Comparison of ENCODE assay signal across 8 mouse cellular contexts in genomic region chr17:25837533-25837932, GRCm38 (mm10). TPM values are rescaled to one million over a fixed set of nuclear protein-coding genes. Genes with fewer than 3 reads are reported as not detected.
DNase-seq lines count a peak whose midpoint lies in the region; ATAC-seq lines count a peak whose summit lies in the region.

No protein-coding gene starts in this region.

- H3K36me3 ChIP-seq in hindbrain, embryonic 13.5 days, result peaks cover 56% of the 10 kb centered on the region
- H3K36me3 ChIP-seq in midbrain, embryonic 13.5 days, result peaks cover 55% of the 10 kb centered on the region

- peak; percentile 44 to 53 for DNase-seq in cerebellum, postnatal 10 days
- no peak for DNase-seq in cerebellum, postnatal 25 days
- DNase-seq in Muller cell, postnatal 12 days (ENCODE audit: inconsistent ontology term), result peak; percentile 48
- DNase-seq in adrenal gland, adult 18-20 months (ENCODE audit: low spot score in 2 of 2), result no peak
- DNase-seq in kidney, postnatal 25 days, result no peak

- no peaks in the 10 kb centered on the region for H3K9me3 ChIP-seq in hindbrain, embryonic 13.5 days
- no peaks in the 10 kb centered on the region for H3K9me3 ChIP-seq in midbrain, embryonic 13.5 days

- peak overlapping the region; percentile 99 for H3K4me2 ChIP-seq in hindbrain, embryonic 13.5 days
- H3K4me2 ChIP-seq in midbrain, embryonic 13.5 days (replicated peaks), result peak overlapping the region; percentile 98

- WGBS in hindbrain, embryonic 13.5 days, result 12% methylated on average over 3 of the region's 3 CpGs
- WGBS in midbrain, embryonic 13.5 days, result 16% methylated on average over 3 of the region's 3 CpGs

- peaks cover 58% of the 10 kb centered on the region for H3K4me1 ChIP-seq in hindbrain, embryonic 13.5 days (replicated peaks)
- peaks cover 52% of the 10 kb centered on the region for H3K4me1 ChIP-seq in midbrain, embryonic 13.5 days (replicated peaks)

- H3K27me3 ChIP-seq in hindbrain, embryonic 13.5 days, result no peaks in the 10 kb centered on the region
- H3K27me3 ChIP-seq in midbrain, embryonic 13.5 days, result no peaks in the 10 kb centered on the region

- H3K9ac ChIP-seq in hindbrain, embryonic 13.5 days, result peak overlapping the region; percentile 91
- peak overlapping the region; percentile 78; the same call in 1 of the 2 replicates for H3K9ac ChIP-seq in midbrain, embryonic 13.5 days (replicated peaks)

- no peak for ATAC-seq in hindbrain, embryonic 13.5 days (ENCODE audit: low FRiP score)
- ATAC-seq in midbrain, embryonic 13.5 days, result no peak
- no peak for ATAC-seq in erythroblast, adult 5-6 weeks (replicated peaks; ENCODE audit: low FRiP score, poor library complexity, severe bottlenecking)

- peak overlapping the region; percentile 88 for H3K27ac ChIP-seq in hindbrain, embryonic 13.5 days
- peak overlapping the region; percentile 80 for H3K27ac ChIP-seq in midbrain, embryonic 13.5 days

- peak overlapping the region; percentile 49 for H3K4me3 ChIP-seq in hindbrain, embryonic 13.5 days
- H3K4me3 ChIP-seq in midbrain, embryonic 13.5 days (replicated peaks), result peak overlapping the region; percentile 44; the same call in 1 of the 2 replicates

RNA-seq across cellular contexts. Expression of gene Rhbdl1, which starts 0.4 kb away (rescaled TPM):
- polyA plus RNA-seq in hindbrain, embryonic 13.5 days (2015; fragmentation: Nextera tagmentation; extraction: Ambion mirVana), result 24.2 and 25.5 TPM in 2 replicates
- polyA plus RNA-seq in midbrain, embryonic 13.5 days (2015; fragmentation: Nextera tagmentation; extraction: Ambion mirVana), result 17.3 and 18.1 TPM in 2 replicates
- not detected in 2 replicates for total RNA-seq in erythroblast, adult 5-6 weeks (2015; ENCODE audit: low replicate concordance)
- 4.7 TPM in 1 of 2 replicates, not detected in the other for total RNA-seq in erythroblast, adult 5-6 weeks (2017; ENCODE audit: low replicate concordance)
- total RNA-seq in adrenal gland, adult 18-20 months (2021), result 10 to 100 TPM; 13.6 to 18.4 TPM

RNA-seq across cellular contexts. Expression of gene Gm20683, which starts 4.0 kb away (rescaled TPM):
- polyA plus RNA-seq in hindbrain, embryonic 13.5 days (2015; fragmentation: Nextera tagmentation; extraction: Ambion mirVana), result 8.1 and 8.5 TPM in 2 replicates
- polyA plus RNA-seq in midbrain, embryonic 13.5 days (2015; fragmentation: Nextera tagmentation; extraction: Ambion mirVana), result 7.5 and 8.0 TPM in 2 replicates
- total RNA-seq in erythroblast, adult 5-6 weeks (2015; ENCODE audit: low replicate concordance), result 0.84 TPM in 1 of 2 replicates, not detected in the other
- total RNA-seq in erythroblast, adult 5-6 weeks (2017; ENCODE audit: low replicate concordance), result 2.6 TPM in 1 of 2 replicates, not detected in the other
- total RNA-seq in adrenal gland, adult 18-20 months (2021), result 10 to 100 TPM in 1 of 2 experiments, 1 to 10 TPM in 1; 9.3 to 13.1 TPM

RNA-seq across cellular contexts. Expression of gene Stub1, which starts 4.3 kb away (rescaled TPM):
- 325 and 337 TPM in 2 replicates for polyA plus RNA-seq in hindbrain, embryonic 13.5 days (2015; fragmentation: Nextera tagmentation; extraction: Ambion mirVana)
- polyA plus RNA-seq in midbrain, embryonic 13.5 days (2015; fragmentation: Nextera tagmentation; extraction: Ambion mirVana), result 314 and 316 TPM in 2 replicates
- 15.0 and 28.0 TPM in 2 replicates for total RNA-seq in erythroblast, adult 5-6 weeks (2015; ENCODE audit: low replicate concordance)
- 18.8 and 27.9 TPM in 2 replicates for total RNA-seq in erythroblast, adult 5-6 weeks (2017; ENCODE audit: low replicate concordance)
- 100 to 1,000 TPM; 142 to 175 TPM for total RNA-seq in adrenal gland, adult 18-20 months (2021)

RNA-seq across cellular contexts. Expression of gene Rhot2, which starts 7.1 kb away (rescaled TPM):
- polyA plus RNA-seq in hindbrain, embryonic 13.5 days (2015; fragmentation: Nextera tagmentation; extraction: Ambion mirVana), result 14.5 and 15.9 TPM in 2 replicates
- polyA plus RNA-seq in midbrain, embryonic 13.5 days (2015; fragmentation: Nextera tagmentation; extraction: Ambion mirVana), result 15.6 and 16.4 TPM in 2 replicates
- 3.3 and 9.8 TPM in 2 replicates for total RNA-seq in erythroblast, adult 5-6 weeks (2015; ENCODE audit: low replicate concordance)
- total RNA-seq in erythroblast, adult 5-6 weeks (2017; ENCODE audit: low replicate concordance), result 19.7 and 28.6 TPM in 2 replicates
- 100 to 1,000 TPM; 110 TPM for total RNA-seq in adrenal gland, adult 18-20 months (2021)

RNA-seq across cellular contexts. Expression of gene Jmjd8, which starts 8.9 kb away (rescaled TPM):
- polyA plus RNA-seq in hindbrain, embryonic 13.5 days (2015; fragmentation: Nextera tagmentation; extraction: Ambion mirVana), result 62.9 and 64.2 TPM in 2 replicates
- polyA plus RNA-seq in midbrain, embryonic 13.5 days (2015; fragmentation: Nextera tagmentation; extraction: Ambion mirVana), result 72.8 and 74.6 TPM in 2 replicates
- 0.84 and 2.1 TPM in 2 replicates for total RNA-seq in erythroblast, adult 5-6 weeks (2015; ENCODE audit: low replicate concordance)
- total RNA-seq in erythroblast, adult 5-6 weeks (2017; ENCODE audit: low replicate concordance), result 3.9 and 6.7 TPM in 2 replicates
- total RNA-seq in adrenal gland, adult 18-20 months (2021), result 100 to 1,000 TPM in 1 of 2 experiments, 10 to 100 TPM in 1; 89.7 to 107 TPM

Comparison
In these comparisons a context has a peak if more than half of its experiments do, and no peak if none do; other contexts are left out.
1. DNase-seq: peak in cerebellum, postnatal 10 days (2 of 2) and Muller cell, postnatal 12 days (single experiment); none in cerebellum, postnatal 25 days (0 of 2), adrenal gland, adult 18-20 months (0 of 2) and kidney, postnatal 25 days (0 of 2).
2. RNA of gene Stub1, which starts 4.3 kb away (total RNA-seq): 142 to 175 TPM in adrenal gland, adult 18-20 months; 15.0 to 28.0 TPM in erythroblast, adult 5-6 weeks; every median in the first group is over 4 times any median in the second.